Mouse (Mus musculus) CH12.LX (cell line): ENCODE data around the gene Gm12166. TPM values are rescaled to one million over a fixed set of nuclear protein-coding genes. Genes with fewer than 3 reads are reported as not detected.

Experiments used
- DNase-seq: peaks from one replicate; pipeline ENCODE4 v3.0.0-alpha.2; 2013; ENCODE audit errors: extremely low read depth
- H3K27ac ChIP-seq: 2 replicates; pipeline ENCODE4 v1.5.1; 2012; ENCODE audit warnings: low read depth, mild to moderate bottlenecking, control low read depth, moderate library complexity; ENCODE audit not compliant: insufficient read depth
- H3K27me3 ChIP-seq: replicated peaks from 2 replicates; pipeline ENCODE3; 2012; ENCODE audit warnings: inconsistent platforms
- H3K36me3 ChIP-seq, 2 experiments: replicated peaks in 1 of 2; 2 replicates each; pipeline versions ENCODE3 to v1.6.1; 2012; ENCODE audit warnings: inconsistent platforms in 1 of 2, low read length in 1 of 2, mild to moderate bottlenecking in 1 of 2, mixed read lengths in 1 of 2, moderate library complexity in 1 of 2; ENCODE audit not compliant: control insufficient read depth in 1 of 2, insufficient read depth in 1 of 2
- H3K4me1 ChIP-seq, 2 experiments: 2 replicates each; pipeline ENCODE4 v1.6.1; 2012; ENCODE audit warnings: inconsistent platforms in 1 of 2, moderate library complexity in 1 of 2; ENCODE audit not compliant: insufficient read depth in 2 of 2, control insufficient read depth in 1 of 2
- H3K4me2 ChIP-seq: 2 replicates; pipeline ENCODE4 v1.6.1; 2012; ENCODE audit warnings: low read depth, mild to moderate bottlenecking, control low read depth; ENCODE audit not compliant: poor library complexity, insufficient read depth, severe bottlenecking
- H3K4me3 ChIP-seq, 3 experiments: fragments of 150-350 bp in 1 of 3; sonication (generic) in 1 of 3; replicated peaks in 1 of 3; 2 replicates each; pipeline versions ENCODE3 to v1.5.1; 2011 to 2012; ENCODE audit warnings: low read depth in 2 of 3, low read length in 2 of 3, mild to moderate bottlenecking in 2 of 3, moderate library complexity in 2 of 3, control low read depth in 1 of 3, improper control_type of control experiment in 1 of 3, inconsistent platforms in 1 of 3, mixed read lengths in 1 of 3; ENCODE audit not compliant: poor library complexity in 1 of 3
- H3K79me2 ChIP-seq: replicated peaks from 2 replicates; pipeline ENCODE4 v1.6.1; 2012; ENCODE audit warnings: mild to moderate bottlenecking, moderate library complexity; ENCODE audit not compliant: control insufficient read depth, poor library complexity, insufficient read depth, severe bottlenecking; ENCODE audit errors: extremely low read depth
- H3K9ac ChIP-seq: 2 replicates; pipeline ENCODE4 v1.6.1; 2012; ENCODE audit warnings: low read depth, mild to moderate bottlenecking, control low read depth, moderate library complexity; ENCODE audit not compliant: insufficient read depth
- H3K9me3 ChIP-seq: replicated peaks from 2 replicates; pipeline ENCODE3; 2012; ENCODE audit warnings: low read length, inconsistent platforms, mixed read lengths
- BHLHE40 ChIP-seq: IDR thresholded peaks from 2 replicates; pipeline ENCODE4 v1.6.1; 2011; ENCODE audit warnings: mild to moderate bottlenecking, low read depth, low read length, improper control_type of control experiment
- CHD2 ChIP-seq: IDR thresholded peaks from 2 replicates; pipeline ENCODE4 v1.6.1; 2011; ENCODE audit warnings: low read length, improper control_type of control experiment
- CTCF ChIP-seq, 2 experiments: IDR thresholded peaks in 1 of 2; conservative IDR thresholded peaks in 1 of 2; 2 replicates each; pipeline ENCODE4 v1.5.1; 2011 to 2012; ENCODE audit warnings: low read depth in 2 of 2, low read length in 2 of 2, improper control_type of control experiment in 1 of 2, inconsistent platforms in 1 of 2, mild to moderate bottlenecking in 1 of 2, moderate library complexity in 1 of 2
- ELF1 ChIP-seq: IDR thresholded peaks from 2 replicates; pipeline ENCODE4 v1.6.1; 2014; ENCODE audit warnings: low read depth, mild to moderate bottlenecking, inconsistent platforms, low read length, improper control_type of control experiment
- EP300 ChIP-seq: IDR thresholded peaks from 2 replicates; pipeline ENCODE4 v1.6.1; 2011; ENCODE audit warnings: low read length, improper control_type of control experiment
- IRF4 ChIP-seq: IDR thresholded peaks from 2 replicates; pipeline ENCODE4 v1.6.1; 2014; ENCODE audit warnings: low read depth, mild to moderate bottlenecking, inconsistent platforms, low read length, improper control_type of control experiment
- MAFK ChIP-seq: IDR thresholded peaks from 2 replicates; pipeline ENCODE4 v1.6.1; 2011; ENCODE audit warnings: low read length, improper control_type of control experiment; ENCODE audit not compliant: insufficient replicate concordance
- MAX ChIP-seq: IDR thresholded peaks from 2 replicates; pipeline ENCODE4 v1.6.1; 2011; ENCODE audit warnings: low read length, improper control_type of control experiment
- MAZ ChIP-seq: IDR thresholded peaks from 2 replicates; pipeline ENCODE4 v1.6.1; 2012; ENCODE audit warnings: low read depth, mild to moderate bottlenecking, inconsistent platforms, low read length, improper control_type of control experiment, moderate library complexity
- MEF2A ChIP-seq: IDR thresholded peaks from 2 replicates; pipeline ENCODE4 v1.6.1; 2014; ENCODE audit warnings: low read depth, mild to moderate bottlenecking, inconsistent platforms, low read length, improper control_type of control experiment, borderline replicate concordance
- NELFE ChIP-seq: IDR thresholded peaks from 2 replicates; pipeline ENCODE4 v1.6.1; 2011; ENCODE audit warnings: low read depth, low read length, improper control_type of control experiment
- PAX5 ChIP-seq: IDR thresholded peaks from 2 replicates; pipeline ENCODE4 v1.6.1; 2012; ENCODE audit warnings: low read length, inconsistent platforms, mixed read lengths
- POLR2AphosphoS2 ChIP-seq: IDR thresholded peaks from 2 replicates; pipeline ENCODE4 v1.6.1; 2011; ENCODE audit warnings: low read depth, low read length, improper control_type of control experiment
- SMC3 ChIP-seq: IDR thresholded peaks from 2 replicates; pipeline ENCODE4 v1.6.1; 2011; ENCODE audit warnings: low read depth, low read length, improper control_type of control experiment
- TBP ChIP-seq: conservative IDR thresholded peaks from 2 replicates; pipeline ENCODE4 v1.6.1; 2011; ENCODE audit warnings: low read depth, low read length, improper control_type of control experiment
- UBTF ChIP-seq: IDR thresholded peaks from 2 replicates; pipeline ENCODE4 v1.6.1; 2012; ENCODE audit warnings: low read depth, mild to moderate bottlenecking, inconsistent platforms, low read length, improper control_type of control experiment, moderate library complexity
- USF1 ChIP-seq: IDR thresholded peaks from 2 replicates; pipeline ENCODE4 v1.6.1; 2014; ENCODE audit warnings: low read depth, mild to moderate bottlenecking, inconsistent platforms, low read length, improper control_type of control experiment
- ZNF384 ChIP-seq: IDR thresholded peaks from 2 replicates; pipeline ENCODE4 v1.6.1; 2012; ENCODE audit warnings: low read depth, low read length, improper control_type of control experiment, inconsistent platforms
- dilution Hi-C: fragments of 300-500 bp; cut with MboI; formaldehyde crosslinking; loops from 2 replicates; pipeline ENCODE4 v1.14.3; 2020; ENCODE audit warnings: low sequenced_read_pairs; ENCODE audit not compliant: extremely low pct_unique_long_range_greater_than_20kb, extremely low pct_ligation_motif_present
- in situ Hi-C: fragments of 300-500 bp; cut with MboI; formaldehyde crosslinking; loops from 3 replicates; pipeline ENCODE4 v1.14.3; 2019; ENCODE audit warnings: low sequenced_read_pairs, low pct_ligation_motif_present, low pct_unique_long_range_greater_than_20kb, mixed read lengths
- polyA plus RNA-seq: library from polyadenylated mRNA; unstranded; fragments of >175 nt; gene quantifications from 2 replicates; pipeline ENCODE4 v1.2.1, GENCODE M21; 2012; ENCODE audit warnings: low read depth; ENCODE audit not compliant: insufficient read length
- total RNA-seq, 2 experiments: library from RNA; depleted of rRNA; stranded (reverse); fragments of 300-350 nt in 1 of 2; fragments of >200 nt in 1 of 2; gene quantifications; 2 replicates each; pipeline ENCODE4 v1.2.3; 2012 to 2014

Gene Gm12166
- total and polyA plus RNA-seq, 3 experiments = 2.3 to 19.0 (median 2.9) TPM

GRCm38 (mm10) chr11:46086446-46086845, 34.3 kb upstream of the Gm12166 start:
- no peaks in the 10 kb centered on the region for H3K36me3 ChIP-seq
- in situ Hi-C loops (no loop called here), dilution Hi-C loops (no loop called here)
- H3K27ac ChIP-seq = no peak overlapping the region
- DNase-seq = no peak
- H3K4me3 ChIP-seq = no peak overlapping the region
- no peak overlapping the region for H3K4me2 ChIP-seq
- no peaks in the 10 kb centered on the region for H3K79me2 ChIP-seq
- peaks cover 3 to 42% of the 10 kb centered on the region in 2 experiments; a peak in 3 of 4 replicates for H3K4me1 ChIP-seq
- H3K9ac ChIP-seq = no peak overlapping the region
- no peaks in the 10 kb centered on the region for H3K27me3 ChIP-seq
- no peaks in the 10 kb centered on the region for H3K9me3 ChIP-seq
- TF ChIP-seq CTCF (conservative IDR thresholded peaks at IDR 0.05 in 1 of 2, IDR thresholded peaks at IDR 0.05 in 1 of 2; ENCODE audit: low read depth in 2 of 2, low read length in 2 of 2) = no peak
- no peak for TF ChIP-seq IRF4
- no peak for TF ChIP-seq EP300
- no peak for TF ChIP-seq TBP
- no peak for TF ChIP-seq NELFE
- TF ChIP-seq MEF2A = no peak
- no peak for TF ChIP-seq SMC3
- no peak for TF ChIP-seq PAX5
- TF ChIP-seq UBTF = no peak
- no peak for TF ChIP-seq POLR2AphosphoS2
- no peak for TF ChIP-seq MAFK

GRCm38 (mm10) chr11:46085398-46086163, 33.5 kb upstream of the Gm12166 start:
- no peak for TF ChIP-seq ELF1
- TF ChIP-seq CHD2 = no peak
- no peak for TF ChIP-seq USF1
- no peak for TF ChIP-seq BHLHE40
- no peak for TF ChIP-seq MAZ
- no peak for TF ChIP-seq SMC3
- TF ChIP-seq MAX = no peak
- no peak for TF ChIP-seq TBP
- TF ChIP-seq ZNF384 = no peak
- Histone ChIP-seq H3K27me3 (no peaks in the 10 kb centered on the region), H3K9me3 (no peaks in the 10 kb centered on the region), H3K4me3 (no peak overlapping the region), H3K9ac (no peak overlapping the region), H3K36me3 (no peaks in the 10 kb centered on the region), H3K4me2 (no peak overlapping the region), H3K27ac (no peak overlapping the region), H3K4me1 (peaks cover 0 to 33% of the 10 kb centered on the region in 2 experiments; a peak in 2 of 4 replicates), H3K79me2 (no peaks in the 10 kb centered on the region)
- in situ Hi-C loops = no loop called here
- DNase-seq = no peak
- dilution Hi-C loops = no loop called here
